Mouse (Mus musculus): ENCODE measurements at regions not wholly inside any gene's neighbourhood (a gene's known extent, or its start where the extent isn't known, plus 50 kb on each side); places are given as distances from the start of the nearest gene placed in this dataset.

GRCm38 (mm10) chr10:56495352-56495751 is 118.2 kb downstream of the Gja1 start:
- no peak overlapping the region for H3K27ac ChIP-seq
- WGBS, result 90% methylated on average over 4 of the region's 4 CpGs
- TF ChIP-seq CTCF (IDR thresholded peaks at IDR 0.05) (no peak), EP300 (IDR thresholded peaks at IDR 0.05; ENCODE audit: insufficient read depth, low read depth, low read length) (no peak), POLR2A (IDR thresholded peaks at IDR 0.05; ENCODE audit: insufficient read depth, low read depth, low read length) (no peak)
- no peaks in the 10 kb centered on the region for H3K36me3 ChIP-seq (ENCODE audit: control insufficient read depth, insufficient read depth, low read length)
- no peak overlapping the region for H3K4me3 ChIP-seq
- H3K79me2 ChIP-seq (replicated peaks; ENCODE audit: control insufficient read depth, insufficient read depth, low read length), result no peaks in the 10 kb centered on the region
- no peak overlapping the region for H3K9ac ChIP-seq (ENCODE audit: low read depth, low read length)
- no peaks in the 10 kb centered on the region for H3K27me3 ChIP-seq (ENCODE audit: control insufficient read depth, insufficient read depth, low read length)
- intact Hi-C loops (cut with DNase I), result no loop called here
- DNase-seq, result no peak
- H3K4me1 ChIP-seq (ENCODE audit: control insufficient read depth, insufficient read depth, low read length), result no peaks in the 10 kb centered on the region

GRCm38 (mm10) chr10:56519041-56519440 is 141.9 kb downstream of the Gja1 start:
- Histone ChIP-seq H3K4me1 (ENCODE audit: control insufficient read depth, insufficient read depth, low read length) (no peaks in the 10 kb centered on the region), H3K79me2 (replicated peaks; ENCODE audit: control insufficient read depth, insufficient read depth, low read length) (no peaks in the 10 kb centered on the region), H3K36me3 (ENCODE audit: control insufficient read depth, insufficient read depth, low read length) (no peaks in the 10 kb centered on the region), H3K27me3 (ENCODE audit: control insufficient read depth, insufficient read depth, low read length) (no peaks in the 10 kb centered on the region), H3K9ac (ENCODE audit: low read depth, low read length) (no peak overlapping the region), H3K27ac (no peak overlapping the region), H3K4me3 (no peak overlapping the region)
- WGBS, result 74% methylated on average over 1 of the region's 1 CpGs
- no peak for DNase-seq
- TF ChIP-seq CTCF (IDR thresholded peaks at IDR 0.05), result no peak
- no peak for TF ChIP-seq EP300 (IDR thresholded peaks at IDR 0.05; ENCODE audit: insufficient read depth, low read depth, low read length)
- intact Hi-C loops (cut with DNase I), result no loop called here

- 80% methylated on average over 2 of the region's 2 CpGs for WGBS
- intact Hi-C loops (cut with DNase I), result no loop called here
Observed at GRCm38 (mm10) chr10:56525791-56526190, 148.7 kb downstream of the Gja1 start.

GRCm38 (mm10) chr10:56537091-56537490 is 160.0 kb downstream of the Gja1 start:
- Histone ChIP-seq H3K4me3 (no peak overlapping the region), H3K27me3 (ENCODE audit: control insufficient read depth, insufficient read depth, low read length) (no peaks in the 10 kb centered on the region), H3K36me3 (ENCODE audit: control insufficient read depth, insufficient read depth, low read length) (no peaks in the 10 kb centered on the region), H3K9ac (ENCODE audit: low read depth, low read length) (no peak overlapping the region), H3K79me2 (replicated peaks; ENCODE audit: control insufficient read depth, insufficient read depth, low read length) (no peaks in the 10 kb centered on the region), H3K27ac (no peak overlapping the region), H3K4me1 (ENCODE audit: control insufficient read depth, insufficient read depth, low read length) (no peaks in the 10 kb centered on the region)
- 57% methylated on average over 4 of the region's 4 CpGs for WGBS
- TF ChIP-seq POLR2A (IDR thresholded peaks at IDR 0.05; ENCODE audit: insufficient read depth, low read depth, low read length) (no peak), EP300 (IDR thresholded peaks at IDR 0.05; ENCODE audit: insufficient read depth, low read depth, low read length) (no peak), CTCF (IDR thresholded peaks at IDR 0.05) (no peak)
- intact Hi-C loops (cut with DNase I), result no loop called here
- DNase-seq, result no peak

More at GRCm38 (mm10) chr10:56525791-56526190, 148.7 kb downstream of the Gja1 start:
- Histone ChIP-seq H3K9ac (ENCODE audit: low read depth, low read length) (no peak overlapping the region), H3K27me3 (ENCODE audit: control insufficient read depth, insufficient read depth, low read length) (no peaks in the 10 kb centered on the region), H3K36me3 (ENCODE audit: control insufficient read depth, insufficient read depth, low read length) (no peaks in the 10 kb centered on the region), H3K4me3 (no peak overlapping the region), H3K79me2 (replicated peaks; ENCODE audit: control insufficient read depth, insufficient read depth, low read length) (no peaks in the 10 kb centered on the region), H3K27ac (no peak overlapping the region), H3K4me1 (ENCODE audit: control insufficient read depth, insufficient read depth, low read length) (no peaks in the 10 kb centered on the region)
- DNase-seq, result no peak
- TF ChIP-seq POLR2A (IDR thresholded peaks at IDR 0.05; ENCODE audit: insufficient read depth, low read depth, low read length) (no peak), EP300 (IDR thresholded peaks at IDR 0.05; ENCODE audit: insufficient read depth, low read depth, low read length) (no peak), CTCF (IDR thresholded peaks at IDR 0.05) (no peak)

- no peaks in the 10 kb centered on the region for H3K79me2 ChIP-seq (replicated peaks; ENCODE audit: control insufficient read depth, insufficient read depth, low read length)
- TF ChIP-seq EP300 (IDR thresholded peaks at IDR 0.05; ENCODE audit: insufficient read depth, low read depth, low read length) (no peak), POLR2A (IDR thresholded peaks at IDR 0.05; ENCODE audit: insufficient read depth, low read depth, low read length) (no peak), CTCF (IDR thresholded peaks at IDR 0.05) (no peak)
- 90% methylated on average over 5 of the region's 5 CpGs for WGBS
- no peak overlapping the region for H3K4me3 ChIP-seq
- H3K4me1 ChIP-seq (ENCODE audit: control insufficient read depth, insufficient read depth, low read length), result no peaks in the 10 kb centered on the region
- DNase-seq, result no peak
- no peaks in the 10 kb centered on the region for H3K27me3 ChIP-seq (ENCODE audit: control insufficient read depth, insufficient read depth, low read length)
- H3K36me3 ChIP-seq (ENCODE audit: control insufficient read depth, insufficient read depth, low read length), result no peaks in the 10 kb centered on the region
- no peak overlapping the region for H3K9ac ChIP-seq (ENCODE audit: low read depth, low read length)
- H3K27ac ChIP-seq, result no peak overlapping the region
- intact Hi-C loops (cut with DNase I), result no loop called here
Observed at GRCm38 (mm10) chr10:56539827-56540511, 162.8 kb downstream of the Gja1 start.

- Histone ChIP-seq H3K4me3 (no peak overlapping the region), H3K27me3 (ENCODE audit: control insufficient read depth, insufficient read depth, low read length) (no peaks in the 10 kb centered on the region), H3K4me1 (ENCODE audit: control insufficient read depth, insufficient read depth, low read length) (no peaks in the 10 kb centered on the region), H3K36me3 (ENCODE audit: control insufficient read depth, insufficient read depth, low read length) (no peaks in the 10 kb centered on the region), H3K27ac (no peak overlapping the region), H3K9ac (ENCODE audit: low read depth, low read length) (no peak overlapping the region), H3K79me2 (replicated peaks; ENCODE audit: control insufficient read depth, insufficient read depth, low read length) (no peaks in the 10 kb centered on the region)
- 82% methylated on average over 3 of the region's 3 CpGs for WGBS
- DNase-seq, result no peak
- intact Hi-C loops (cut with DNase I), result no loop called here
- TF ChIP-seq CTCF (IDR thresholded peaks at IDR 0.05) (no peak), POLR2A (IDR thresholded peaks at IDR 0.05; ENCODE audit: insufficient read depth, low read depth, low read length) (no peak), EP300 (IDR thresholded peaks at IDR 0.05; ENCODE audit: insufficient read depth, low read depth, low read length) (no peak)
Observed at GRCm38 (mm10) chr10:56542106-56542505, 165.0 kb downstream of the Gja1 start.
